Mouse (Mus musculus) neural tube, embryonic 11.5 days (tissue): ENCODE results near the gene Zscan2. TPM values are rescaled to one million over a fixed set of nuclear protein-coding genes. Genes with fewer than 3 reads are reported as not detected.

Experiments
- ATAC-seq: fragments of 200-750 bp; cut with Nextera tagmentation; 2 replicates; pipeline ENCODE4 v1.8.0; 2017; ENCODE audit warnings: moderate number of reproducible peaks, mild to moderate bottlenecking, moderate TSS enrichment, moderate library complexity; ENCODE audit not compliant: insufficient read depth, low FRiP score, low TSS enrichment
- DNase-seq: peaks from one replicate; pipeline ENCODE4 v3.0.0-alpha.2; 2015; ENCODE audit warnings: low spot score
- H3K27ac ChIP-seq: fragments of 300-500 bp; sonication (generic); 2 replicates; pipeline ENCODE4 v1.5.1; 2014; ENCODE audit warnings: low read depth, mild to moderate bottlenecking, low read length
- H3K27me3 ChIP-seq: fragments of 300-500 bp; sonication (generic); 2 replicates; pipeline ENCODE4 v1.6.1; 2014; ENCODE audit warnings: mild to moderate bottlenecking, low read length, mixed read lengths; ENCODE audit not compliant: control insufficient read depth, insufficient read depth
- H3K36me3 ChIP-seq: fragments of 300-500 bp; sonication (generic); 2 replicates; pipeline ENCODE4 v1.6.1; 2014; ENCODE audit warnings: mild to moderate bottlenecking, low read length, moderate library complexity, mixed read lengths; ENCODE audit not compliant: control insufficient read depth, insufficient read depth
- H3K4me1 ChIP-seq: fragments of 300-500 bp; sonication (generic); 2 replicates; pipeline ENCODE4 v1.6.1; 2014; ENCODE audit warnings: low read length, mixed read lengths; ENCODE audit not compliant: control insufficient read depth, insufficient read depth
- H3K4me2 ChIP-seq: fragments of 300-500 bp; sonication (generic); 2 replicates; pipeline ENCODE4 v1.6.1; 2014; ENCODE audit warnings: low read depth, mild to moderate bottlenecking, moderate library complexity
- H3K4me3 ChIP-seq: fragments of 300-500 bp; sonication (generic); 2 replicates; pipeline ENCODE4 v1.5.1; 2014; ENCODE audit warnings: low read depth, low read length
- H3K9ac ChIP-seq: fragments of 300-500 bp; sonication (generic); 2 replicates; pipeline ENCODE4 v1.6.1; 2014; ENCODE audit warnings: mild to moderate bottlenecking, low read length
- H3K9me3 ChIP-seq: fragments of 300-500 bp; sonication (generic); 2 replicates; pipeline ENCODE4 v1.6.1; 2016; ENCODE audit warnings: low read length; ENCODE audit not compliant: control insufficient read depth
- WGBS: fragments of 180-500 bp; shearing (Covaris S2); extraction: QIAGEN DNeasy Blood & Tissue Kit; methylation state at CpG from one replicate; pipeline ENCODE4 v1.1.7; 2014; 5-methylcytosine and 5-hydroxymethylcytosine counted together
- polyA plus RNA-seq: library from polyadenylated mRNA; unstranded; fragments of >200 nt; fragmentation: Nextera tagmentation; extraction: Ambion mirVana; gene quantifications from 2 replicates; pipeline ENCODE4 v1.2.1, GENCODE M21; 2014

The Zscan2 gene
- polyA plus RNA-seq, 1 experiment from 2014 or later, result 4.9 TPM

- ATAC-seq (no peak), DNase-seq (no peak)
- 36% methylated on average over 1 of the region's 1 CpGs for WGBS
- no peaks in the 10 kb centered on the region for H3K36me3 ChIP-seq
- no peaks in the 10 kb centered on the region for H3K9me3 ChIP-seq
- H3K27ac ChIP-seq, result no peak overlapping the region
- peaks cover 8% of the 10 kb centered on the region; the same call in 1 of the 2 replicates for H3K4me1 ChIP-seq
- no peaks in the 10 kb centered on the region for H3K27me3 ChIP-seq
- no peak overlapping the region for H3K9ac ChIP-seq
- no peak overlapping the region for H3K4me3 ChIP-seq
- H3K4me2 ChIP-seq, result no peak overlapping the region
Observed at GRCm38 (mm10) chr7:80885666-80886065, 24.9 kb downstream of the Zscan2 start.

GRCm38 (mm10) chr7:80888595-80888994 lies 27.9 kb downstream of the Zscan2 start:
- Histone ChIP-seq H3K27me3 (no peaks in the 10 kb centered on the region), H3K27ac (peak overlapping the region; percentile 42), H3K4me1 (peaks cover 8% of the 10 kb centered on the region; the same call in 1 of the 2 replicates), H3K9me3 (no peaks in the 10 kb centered on the region), H3K4me2 (no peak overlapping the region), H3K36me3 (peaks cover 14% of the 10 kb centered on the region), H3K4me3 (no peak overlapping the region), H3K9ac (no peak overlapping the region)
- DNase-seq (no peak), ATAC-seq (0 out of 2 replicates have a peak, but pooled peaks have one; percentile 17)
- WGBS, result 73% methylated on average over 7 of the region's 7 CpGs

- H3K4me3 ChIP-seq, result no peak overlapping the region
- peak overlapping the region; percentile 42 for H3K27ac ChIP-seq
- H3K27me3 ChIP-seq, result no peaks in the 10 kb centered on the region
- H3K9ac ChIP-seq, result no peak overlapping the region
- ATAC-seq (peak; percentile 69), DNase-seq (peak; percentile 83)
- H3K4me1 ChIP-seq, result peaks cover 8% of the 10 kb centered on the region; the same call in 1 of the 2 replicates
- 44% methylated on average over 9 of the region's 9 CpGs for WGBS
- peaks cover 15% of the 10 kb centered on the region for H3K36me3 ChIP-seq
- no peak overlapping the region; the same call in 1 of the 2 replicates for H3K4me2 ChIP-seq
- no peaks in the 10 kb centered on the region for H3K9me3 ChIP-seq
Observed at GRCm38 (mm10) chr7:80889021-80889511, 28.3 kb downstream of the Zscan2 start.

GRCm38 (mm10) chr7:80889841-80890241 lies 29.1 kb downstream of the Zscan2 start:
- Histone ChIP-seq H3K4me1 (peaks cover 8% of the 10 kb centered on the region; the same call in 1 of the 2 replicates), H3K9ac (no peak overlapping the region; the same call in 1 of the 2 replicates), H3K27me3 (no peaks in the 10 kb centered on the region), H3K36me3 (peaks cover 15% of the 10 kb centered on the region), H3K4me2 (no peak overlapping the region), H3K4me3 (no peak overlapping the region), H3K27ac (peak overlapping the region; percentile 42; the same call in 1 of the 2 replicates), H3K9me3 (no peaks in the 10 kb centered on the region)
- no peak for ATAC-seq
- no peak for DNase-seq
- WGBS, result 86% methylated on average over 13 of the region's 13 CpGs

GRCm38 (mm10) chr7:80893086-80893752 lies 32.5 kb downstream of the Zscan2 start:
- DNase-seq (no peak), ATAC-seq (no peak)
- Histone ChIP-seq H3K9me3 (no peaks in the 10 kb centered on the region), H3K27me3 (no peaks in the 10 kb centered on the region), H3K27ac (no peak overlapping the region), H3K36me3 (peaks cover 21% of the 10 kb centered on the region), H3K4me3 (no peak overlapping the region), H3K4me2 (no peak overlapping the region), H3K9ac (no peak overlapping the region; the same call in 1 of the 2 replicates), H3K4me1 (peaks cover 8% of the 10 kb centered on the region; the same call in 1 of the 2 replicates)
- 95% methylated on average over 15 of the region's 15 CpGs for WGBS

- Histone ChIP-seq H3K9me3 (no peaks in the 10 kb centered on the region), H3K36me3 (peaks cover 22% of the 10 kb centered on the region), H3K27ac (no peak overlapping the region), H3K27me3 (no peaks in the 10 kb centered on the region), H3K4me2 (no peak overlapping the region), H3K4me3 (no peak overlapping the region), H3K4me1 (peaks cover 8% of the 10 kb centered on the region; the same call in 1 of the 2 replicates), H3K9ac (no peak overlapping the region)
- ATAC-seq (no peak), DNase-seq (no peak)
- WGBS, result 93% methylated on average over 6 of the region's 6 CpGs
Observed at GRCm38 (mm10) chr7:80893753-80894129, 33.0 kb downstream of the Zscan2 start.

GRCm38 (mm10) chr7:80894196-80894595 lies 33.5 kb downstream of the Zscan2 start:
- Histone ChIP-seq H3K4me2 (no peak overlapping the region), H3K4me3 (no peak overlapping the region), H3K9me3 (no peaks in the 10 kb centered on the region), H3K27ac (no peak overlapping the region), H3K27me3 (no peaks in the 10 kb centered on the region), H3K36me3 (peaks cover 22% of the 10 kb centered on the region), H3K9ac (no peak overlapping the region), H3K4me1 (peaks cover 3% of the 10 kb centered on the region; the same call in 1 of the 2 replicates)
- 89% methylated on average over 7 of the region's 7 CpGs for WGBS
- DNase-seq, result no peak
- no peak for ATAC-seq

- DNase-seq (no peak), ATAC-seq (no peak)
- Histone ChIP-seq H3K4me1 (no peaks in the 10 kb centered on the region), H3K27ac (no peak overlapping the region), H3K4me2 (no peak overlapping the region), H3K27me3 (no peaks in the 10 kb centered on the region), H3K9ac (no peak overlapping the region), H3K9me3 (no peaks in the 10 kb centered on the region), H3K4me3 (no peak overlapping the region), H3K36me3 (peaks cover 22% of the 10 kb centered on the region)
- WGBS, result 94% methylated on average over 14 of the region's 14 CpGs
Observed at GRCm38 (mm10) chr7:80894815-80895519, 34.2 kb downstream of the Zscan2 start.
